Mouse (Mus musculus) hindbrain, embryonic 14.5 days (tissue): ENCODE results near the gene Gm6880. TPM values are rescaled to one million over a fixed set of nuclear protein-coding genes. Genes with fewer than 3 reads are reported as not detected.
A peak's percentile ranks its signal among the peaks of the same experiment; 100 is the strongest.
"Not testable (repeated sequence)": the region's sequence is repeated elsewhere in the genome, so short reads cannot be mapped to it uniquely, and the experiment has no call there.

ENCODE experiments used
- ATAC-seq: fragments of 200-750 bp; cut with Nextera tagmentation; 2 replicates; pipeline ENCODE4 v1.8.0; 2017; ENCODE audit warnings: moderate number of reproducible peaks, mild to moderate bottlenecking, moderate TSS enrichment, moderate library complexity; ENCODE audit not compliant: low FRiP score
- DNase-seq: peaks from one replicate; pipeline ENCODE4 v3.0.0-alpha.2; 2015; ENCODE audit warnings: low spot score
- H3K27ac ChIP-seq: fragments of 300-500 bp; sonication (generic); 2 replicates; pipeline ENCODE4 v1.5.1; 2014; ENCODE audit warnings: mild to moderate bottlenecking, moderate library complexity
- H3K27me3 ChIP-seq: fragments of 300-500 bp; sonication (generic); 2 replicates; pipeline ENCODE4 v1.6.1; 2014; ENCODE audit warnings: mild to moderate bottlenecking, low read length, mixed read lengths; ENCODE audit not compliant: control insufficient read depth, insufficient read depth
- H3K36me3 ChIP-seq: fragments of 300-500 bp; sonication (generic); replicated peaks from 2 replicates; pipeline ENCODE4 v1.6.1; 2014; ENCODE audit not compliant: control insufficient read depth, insufficient read depth
- H3K4me1 ChIP-seq: fragments of 300-500 bp; sonication (generic); replicated peaks from 2 replicates; pipeline ENCODE4 v1.6.1; 2014; ENCODE audit warnings: antibody characterized with exemption, low read length, mixed read lengths; ENCODE audit not compliant: control insufficient read depth, insufficient read depth
- H3K4me2 ChIP-seq: fragments of 300-500 bp; sonication (generic); replicated peaks from 2 replicates; pipeline ENCODE4 v1.6.1; 2014; ENCODE audit warnings: mild to moderate bottlenecking, moderate library complexity
- H3K4me3 ChIP-seq: fragments of 300-500 bp; sonication (generic); replicated peaks from 2 replicates; pipeline ENCODE4 v1.5.1; 2014; ENCODE audit warnings: mild to moderate bottlenecking, low read length
- H3K9ac ChIP-seq: fragments of 300-500 bp; sonication (generic); 2 replicates; pipeline ENCODE4 v1.6.1; 2014
- H3K9me3 ChIP-seq: fragments of 300-500 bp; sonication (generic); 2 replicates; pipeline ENCODE4 v1.6.1; 2016; ENCODE audit warnings: low read length; ENCODE audit not compliant: control insufficient read depth
- WGBS: fragments of 180-500 bp; shearing (Covaris S2); extraction: QIAGEN DNeasy Blood & Tissue Kit; methylation state at CpG from one replicate; pipeline ENCODE4 v1.1.7; 2014; 5-methylcytosine and 5-hydroxymethylcytosine counted together
- polyA plus RNA-seq: library from polyadenylated mRNA; unstranded; fragments of >200 nt; fragmentation: Nextera tagmentation; extraction: Ambion mirVana; gene quantifications from 2 replicates; pipeline ENCODE4 v1.2.1, GENCODE M21; 2014

The Gm6880 gene
- polyA plus RNA-seq: not detected in 2 replicates

DNA sequence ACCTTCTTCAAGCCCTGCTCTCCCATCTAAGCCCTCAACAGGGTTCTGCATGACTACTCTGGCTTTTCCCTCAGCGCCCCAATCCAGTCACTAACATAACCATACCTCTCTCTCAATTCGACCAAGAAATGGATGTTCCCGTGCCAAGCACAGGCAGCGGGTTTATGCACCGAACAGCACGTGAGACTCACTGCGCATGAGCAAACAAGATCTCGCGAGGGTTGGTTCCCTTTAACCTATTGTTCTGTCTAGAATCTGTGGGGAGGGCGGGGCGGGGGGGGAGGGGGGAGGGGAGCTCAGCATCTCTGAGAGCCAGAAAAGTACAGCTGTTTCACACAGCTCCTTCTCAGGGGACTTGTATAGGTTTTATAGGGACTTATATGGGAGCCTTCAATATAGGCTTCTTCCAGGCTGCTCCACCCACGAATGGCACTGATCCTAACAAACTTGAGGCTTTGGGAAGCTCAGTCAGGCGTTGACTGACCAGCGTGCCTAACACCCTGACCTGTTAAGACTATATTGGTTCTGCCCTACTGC is at the start of gene Gm6880:
Gene Gm6880, minus strand, starts transcription at position 51 of the 537 bp plus-strand sequence.
- not testable (repeated sequence) for H3K4me3 ChIP-seq, H3K4me2 ChIP-seq, DNase-seq, ATAC-seq, H3K9me3 ChIP-seq, H3K27me3 ChIP-seq, H3K9ac ChIP-seq, H3K4me1 ChIP-seq, H3K36me3 ChIP-seq, H3K27ac ChIP-seq
- 67% methylated on average over 14 of the region's 14 CpGs for WGBS

DNA sequence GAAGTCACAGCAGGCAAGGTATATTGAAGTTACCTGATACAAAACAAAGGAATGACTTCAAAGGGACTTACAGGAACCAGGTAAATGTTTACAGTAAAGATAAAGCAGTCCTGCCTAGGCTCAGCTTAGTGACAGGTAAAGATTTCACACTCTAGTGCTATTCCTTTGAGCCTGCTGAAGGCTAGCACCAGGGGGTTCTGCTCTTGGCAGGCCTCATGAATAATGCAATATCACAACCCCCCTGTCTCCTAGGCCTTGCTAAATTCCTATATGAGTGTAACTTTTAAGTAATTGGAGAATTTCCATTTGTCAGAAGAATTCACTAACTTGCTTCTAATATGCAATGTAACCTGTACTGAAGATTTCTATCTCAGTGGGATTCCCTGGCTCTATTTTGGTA is 36.3 kb upstream of the Gm6880 start:
- H3K4me1 ChIP-seq, ATAC-seq, H3K9me3 ChIP-seq, H3K4me3 ChIP-seq, H3K9ac ChIP-seq, DNase-seq, H3K27ac ChIP-seq, H3K36me3 ChIP-seq, H3K27me3 ChIP-seq, H3K4me2 ChIP-seq: not testable (repeated sequence)

DNA sequence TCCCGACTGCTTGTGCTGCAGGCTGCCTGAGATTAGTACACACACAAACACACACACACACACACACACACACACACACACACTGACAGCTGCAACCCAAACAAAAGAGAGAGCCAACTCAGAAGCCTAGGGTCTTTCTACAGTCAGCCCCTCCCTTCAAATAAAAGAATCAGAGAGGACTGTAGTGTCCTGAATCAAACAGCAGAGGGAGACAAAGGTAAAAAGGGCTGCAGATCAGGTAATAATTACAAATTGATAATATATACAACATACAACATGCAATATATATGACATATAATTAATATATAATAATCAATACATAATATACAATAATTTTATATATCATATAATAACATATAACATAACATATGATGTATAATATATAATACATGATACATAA is 15.9 kb upstream of the Gm6880 start:
- Histone ChIP-seq H3K4me2 (no peak overlapping the region), H3K36me3 (no peaks in the 10 kb centered on the region), H3K27me3 (no peaks in the 10 kb centered on the region), H3K4me1 (no peaks in the 10 kb centered on the region), H3K9me3 (no peaks in the 10 kb centered on the region), H3K4me3 (no peak overlapping the region), H3K27ac (no peak overlapping the region), H3K9ac (no peak overlapping the region)
- ATAC-seq: no peak
- WGBS: 33% methylated on average over 1 of the region's 1 CpGs
- DNase-seq: no peak

DNA sequence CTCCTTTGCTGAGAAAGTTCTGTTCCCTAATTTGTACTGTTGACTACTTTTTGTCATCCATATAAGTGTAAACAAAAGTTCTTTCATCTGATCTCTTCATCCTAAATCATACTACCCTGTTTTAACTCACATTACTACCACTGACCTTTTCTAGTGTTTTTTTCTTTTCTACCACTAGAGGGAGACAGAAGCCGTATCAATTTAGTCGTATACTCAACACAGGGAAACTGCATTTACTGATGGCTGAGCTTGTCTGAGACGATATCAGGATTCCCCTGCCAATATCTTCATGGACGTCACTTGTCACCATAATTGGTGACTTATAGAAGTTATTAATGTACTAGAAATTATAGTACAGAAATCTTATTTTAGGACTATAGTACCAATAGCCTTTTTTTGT is 28.4 kb downstream of the Gm6880 start:
- Histone ChIP-seq H3K9ac (no peak overlapping the region), H3K27me3 (no peaks in the 10 kb centered on the region), H3K4me1 (no peaks in the 10 kb centered on the region), H3K4me3 (no peak overlapping the region), H3K36me3 (0 out of 2 replicates have a peak, but pooled peaks cover 7% of the 10 kb centered on the region), H3K4me2 (no peak overlapping the region), H3K27ac (no peak overlapping the region), H3K9me3 (no peaks in the 10 kb centered on the region)
- ATAC-seq: peak; percentile 59; the same call in 1 of the 2 replicates
- peak; percentile 79 for DNase-seq
- WGBS: 9% methylated on average over 4 of the region's 4 CpGs

DNA sequence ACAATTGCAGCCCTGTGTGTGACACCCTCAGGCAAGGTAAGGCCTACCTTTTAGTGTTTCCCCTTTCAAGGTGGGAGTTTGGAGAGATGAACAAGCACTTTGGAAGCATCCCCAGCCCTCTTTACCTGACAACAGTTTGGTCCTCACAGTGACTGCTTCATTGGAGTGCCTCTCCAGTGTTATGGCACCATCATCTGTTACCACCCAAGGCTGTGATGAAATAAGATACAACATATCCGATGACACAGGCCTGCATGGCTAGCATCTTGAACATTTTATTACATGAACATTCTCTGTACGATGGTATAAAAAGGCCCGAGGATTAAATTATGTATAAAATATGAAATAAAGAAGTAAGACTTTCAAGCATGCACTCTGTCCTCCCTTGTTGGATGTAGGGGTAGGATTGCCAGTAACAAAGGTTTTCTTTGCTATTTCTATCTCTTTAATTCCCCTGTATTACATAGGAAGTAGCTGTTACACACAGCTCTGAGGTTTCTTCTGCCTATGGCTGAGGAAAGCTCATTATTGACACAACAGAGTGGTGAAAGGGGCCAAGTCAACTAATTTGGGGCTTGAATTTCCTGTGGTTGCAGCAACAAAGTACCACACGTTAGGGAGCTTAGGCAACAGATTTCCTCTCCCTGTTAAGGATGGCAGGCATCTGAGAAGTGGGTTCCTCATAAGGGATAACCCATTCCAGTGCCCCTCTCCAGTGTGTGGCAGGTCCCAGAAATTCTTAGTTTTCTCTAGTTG is 29.9 kb downstream of the Gm6880 start:
- Histone ChIP-seq H3K27ac (no peak overlapping the region), H3K36me3 (0 out of 2 replicates have a peak, but pooled peaks cover 7% of the 10 kb centered on the region), H3K9ac (no peak overlapping the region), H3K4me2 (no peak overlapping the region), H3K9me3 (no peaks in the 10 kb centered on the region), H3K27me3 (no peaks in the 10 kb centered on the region), H3K4me3 (no peak overlapping the region), H3K4me1 (no peaks in the 10 kb centered on the region)
- 85% methylated on average over 4 of the region's 4 CpGs for WGBS
- ATAC-seq: no peak
- DNase-seq: no peak

Other genes with a start within 250 kb of the Gm6880 start
- gene Flna, start 231.6 kb downstream of the Gm6880 start, polyA plus RNA-seq: 92.7 and 100.0 TPM in 2 replicates
- gene Emd, start 226.7 kb downstream of the Gm6880 start, polyA plus RNA-seq: 14.7 and 17.0 TPM in 2 replicates
- gene Rpl10, start 210.6 kb downstream of the Gm6880 start, polyA plus RNA-seq: 484 and 540 TPM in 2 replicates
- 48.4 and 56.5 TPM in 2 replicates for gene Taz, start 199.5 kb downstream of the Gm6880 start, polyA plus RNA-seq
- gene Dnase1l1, start 199.1 kb downstream of the Gm6880 start, polyA plus RNA-seq: 3.0 and 3.6 TPM in 2 replicates
- gene Atp6ap1, start 184.3 kb downstream of the Gm6880 start, polyA plus RNA-seq: 248 and 297 TPM in 2 replicates
- 781 and 862 TPM in 2 replicates for gene Gdi1, start 176.4 kb downstream of the Gm6880 start, polyA plus RNA-seq
- gene Fam50a, start 168.4 kb downstream of the Gm6880 start, polyA plus RNA-seq: 45.3 and 46.8 TPM in 2 replicates
- 44.5 and 45.6 TPM in 2 replicates for gene Plxna3, start 152.3 kb downstream of the Gm6880 start, polyA plus RNA-seq
- 64.0 and 87.6 TPM in 2 replicates for gene Lage3, start 127.8 kb downstream of the Gm6880 start, polyA plus RNA-seq
- gene Ubl4a, start 108.2 kb downstream of the Gm6880 start, polyA plus RNA-seq: 68.4 and 74.3 TPM in 2 replicates
- gene Slc10a3, start 108.0 kb downstream of the Gm6880 start, polyA plus RNA-seq: 7.1 and 9.5 TPM in 2 replicates
- gene Fam3a, start 88.1 kb downstream of the Gm6880 start, polyA plus RNA-seq: 33.2 and 36.0 TPM in 2 replicates
- 17.8 and 21.5 TPM in 2 replicates for gene Ikbkg, start 88.1 kb downstream of the Gm6880 start, polyA plus RNA-seq
- 48.8 and 52.3 TPM in 2 replicates for gene G6pdx, start 52.2 kb downstream of the Gm6880 start, polyA plus RNA-seq
- not detected in 2 replicates for gene Olfr1326-ps1, start 93.5 kb upstream of the Gm6880 start, polyA plus RNA-seq
- gene Olfr1325, start 111.3 kb upstream of the Gm6880 start, polyA plus RNA-seq: not detected in 2 replicates
- 0.10 and 0.41 TPM in 2 replicates for gene Gm5640, start 164.2 kb upstream of the Gm6880 start, polyA plus RNA-seq